17 mouse cellular contexts compared by ENCODE assay signal in the genomic region with DNA sequence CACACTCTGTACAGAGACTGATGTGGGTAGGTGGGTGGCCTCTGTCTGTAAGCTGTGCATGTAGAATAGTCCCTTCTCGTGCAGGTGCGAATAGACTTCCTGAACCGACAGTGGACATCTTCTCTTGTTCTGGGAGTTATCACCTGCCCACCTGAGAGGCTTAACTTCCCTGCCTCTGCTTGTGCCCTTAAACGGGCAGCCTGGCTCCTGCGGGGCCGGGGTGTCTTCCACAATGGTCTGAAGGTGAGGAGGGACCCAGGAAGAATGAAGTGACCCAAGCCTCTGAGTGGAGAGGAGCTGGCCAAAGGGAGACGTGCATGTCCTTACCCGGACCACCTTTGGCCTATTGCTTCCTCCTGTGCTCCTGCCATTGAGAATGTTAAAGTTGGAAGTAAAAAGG. TPM values are rescaled to one million over a fixed set of nuclear protein-coding genes. Genes with fewer than 3 reads are reported as not detected.
"Had no signal": no experiment of that assay in that cellular context is flagged by ENCODE, and none has a peak within 500 bp of the region (broad histone marks: within the 10 kb centered on the region; RNA-seq: fewer than 3 reads in every experiment).

No protein-coding gene starts in this region.

- H3K27me3 ChIP-seq: lung, embryonic 15.5 days; megakaryocyte, embryonic 14.5 days; midbrain, embryonic 15.5 days; neural tube, embryonic 12.5 days; stomach, embryonic 15.5 days had no signal

- H3K4me2 ChIP-seq: lung, embryonic 15.5 days; midbrain, embryonic 15.5 days; neural tube, embryonic 12.5 days; stomach, embryonic 15.5 days had no signal

- DNase-seq: lung, adult 2 months; lung, postnatal 14 days; lung, postnatal 36 days; right cerebral cortex, postnatal 14 days; thymus, adult 2 months; thymus, postnatal 25 days; thymus, postnatal 4 days had no signal

- H3K27ac ChIP-seq: lung, embryonic 15.5 days; macrophage; midbrain, embryonic 15.5 days; neural tube, embryonic 12.5 days; stomach, embryonic 15.5 days; stomach, postnatal 0 days had no signal

- H3K9ac ChIP-seq: lung, embryonic 15.5 days; midbrain, embryonic 15.5 days; neural tube, embryonic 12.5 days; stomach, embryonic 15.5 days had no signal

- H3K4me3 ChIP-seq: lung, embryonic 15.5 days; megakaryocyte, embryonic 14.5 days; midbrain, embryonic 15.5 days; neural tube, embryonic 12.5 days; stomach, embryonic 15.5 days had no signal

- ATAC-seq: lung, postnatal 0 days; midbrain, embryonic 15.5 days had no signal

- H3K9me3 ChIP-seq: lung, embryonic 15.5 days; megakaryocyte, embryonic 14.5 days; midbrain, embryonic 15.5 days; neural tube, embryonic 12.5 days; stomach, embryonic 15.5 days had no signal

RNA-seq across cellular contexts. Expression of gene 2810408A11Rik, which starts 9.4 kb away (rescaled TPM):
- total RNA-seq: monocyte, adult 5-6 weeks had no signal
- polyA plus RNA-seq: macrophage had no signal

RNA-seq across cellular contexts. Expression of gene Acap1, which starts 14.8 kb away (rescaled TPM):
- total RNA-seq: midbrain, postnatal 0 days had no signal
